Comparison of ENCODE assay signal across 8 mouse cellular contexts in genomic region chr13:59010893-59011529, GRCm38 (mm10).
A peak's percentile ranks its signal among the peaks of the same experiment; 100 is the strongest.
DNase-seq lines count a peak whose midpoint lies in the region; ATAC-seq and TF ChIP-seq lines count a peak whose summit lies in the region.

No protein-coding gene starts in this region.

- TF ChIP-seq POLR2A in lung, adult 2 months (IDR thresholded peaks at IDR 0.05; ENCODE audit: borderline replicate concordance, extremely low read depth, low read depth, low read length) = no peak
- TF ChIP-seq POLR2A in thymus, adult 2 months (IDR thresholded peaks at IDR 0.05; ENCODE audit: control insufficient read depth, extremely low read depth, insufficient read depth, low read length, poor library complexity) = no peak

- DNase-seq in thymus, postnatal 14 days = peak; percentile 13
- DNase-seq in thymus, postnatal 4 days = no peak
- DNase-seq in heart, postnatal 0 days (ENCODE audit: low spot score) = no peak
- DNase-seq in lung, adult 2 months = no peak
- peak; percentile 48 for DNase-seq in retina, postnatal 1 day
- no peak for DNase-seq in thymus, adult 2 months
- DNase-seq in adrenal gland, postnatal 25 days = no peak
- no peak for DNase-seq in gastrocnemius, adult 8-10 months (ENCODE audit: low spot score in 2 of 2)

- H3K4me3 ChIP-seq in heart, postnatal 0 days (ENCODE audit: low read depth, low read length) = peak overlapping the region; percentile 21
- H3K4me3 ChIP-seq in lung, adult 2 months (replicated peaks; ENCODE audit: extremely low read depth, low read depth, low read length) = peak overlapping the region; percentile 47
- H3K4me3 ChIP-seq in thymus, adult 2 months (ENCODE audit: control insufficient read depth, insufficient read depth, low read length) = no peak overlapping the region

- 38% methylated on average over 16 of the region's 16 CpGs for WGBS in heart, postnatal 0 days
- WGBS in lung, adult 2 months = 22% methylated on average over 16 of the region's 16 CpGs
- WGBS in thymus, adult 2 months = 56% methylated on average over 16 of the region's 16 CpGs

- H3K9ac ChIP-seq in heart, postnatal 0 days (replicated peaks; ENCODE audit: low read depth, low read length) = no peak overlapping the region

- no peak; the same call in 1 of the 2 replicates for ATAC-seq in heart, postnatal 0 days (ENCODE audit: insufficient read depth, low read depth)

- H3K36me3 ChIP-seq in heart, postnatal 0 days (replicated peaks; ENCODE audit: control insufficient read depth, insufficient read depth, low read length) = no peaks in the 10 kb centered on the region
- H3K36me3 ChIP-seq in thymus, adult 2 months (ENCODE audit: control insufficient read depth, insufficient read depth, low read length) = no peaks in the 10 kb centered on the region

- H3K27me3 ChIP-seq in heart, postnatal 0 days (ENCODE audit: control insufficient read depth, insufficient read depth, low read length) = 0 out of 2 replicates have a peak, but pooled peaks cover 6% of the 10 kb centered on the region
- no peaks in the 10 kb centered on the region for H3K27me3 ChIP-seq in thymus, adult 2 months (ENCODE audit: control insufficient read depth, insufficient read depth, low read length)

- TF ChIP-seq CTCF in heart, postnatal 0 days (IDR thresholded peaks at IDR 0.05; ENCODE audit: low read depth) = no peak
- TF ChIP-seq CTCF in lung, adult 2 months (IDR thresholded peaks at IDR 0.05; ENCODE audit: insufficient read depth, low read length) = no peak
- TF ChIP-seq CTCF in thymus, adult 2 months (IDR thresholded peaks at IDR 0.05; ENCODE audit: borderline replicate concordance, control insufficient read depth, extremely low read depth, insufficient read depth, low read length, poor library complexity) = no peak

- TF ChIP-seq EP300 in heart, postnatal 0 days (IDR thresholded peaks at IDR 0.05; ENCODE audit: low read depth) = no peak

- peaks cover 12% of the 10 kb centered on the region; the same call in 1 of the 2 replicates for H3K4me1 ChIP-seq in heart, postnatal 0 days (ENCODE audit: control insufficient read depth, insufficient read depth)
- H3K4me1 ChIP-seq in lung, adult 2 months (ENCODE audit: control insufficient read depth, insufficient read depth, low read length) = peaks cover 8% of the 10 kb centered on the region; the same call in 1 of the 2 replicates
- peaks cover 4% of the 10 kb centered on the region for H3K4me1 ChIP-seq in thymus, adult 2 months (replicated peaks; ENCODE audit: control insufficient read depth, insufficient read depth, low read length)

- H3K9me3 ChIP-seq in heart, postnatal 0 days (replicated peaks; ENCODE audit: control insufficient read depth, low read length) = no peaks in the 10 kb centered on the region

- peak overlapping the region; percentile 56 for H3K4me2 ChIP-seq in heart, postnatal 0 days (ENCODE audit: low read depth, low read length)

- no peak overlapping the region for H3K27ac ChIP-seq in heart, postnatal 0 days (ENCODE audit: low read depth)
- H3K27ac ChIP-seq in thymus, adult 2 months (ENCODE audit: control insufficient read depth, insufficient read depth, low read length) = no peak overlapping the region

Comparison
In these comparisons a context has a peak if more than half of its experiments do, and no peak if none do; other contexts are left out.
1. DNase-seq: peak in thymus, postnatal 14 days (single experiment) and retina, postnatal 1 day (single experiment); none in thymus, postnatal 4 days (single experiment), heart, postnatal 0 days (single experiment), lung, adult 2 months (single experiment), thymus, adult 2 months (single experiment), adrenal gland, postnatal 25 days (single experiment) and gastrocnemius, adult 8-10 months (0 of 2).